Mouse (Mus musculus) monocyte, adult 5-6 weeks (primary cell): ENCODE data around the gene Fbxl18. TPM values are rescaled to one million over a fixed set of nuclear protein-coding genes. Genes with fewer than 3 reads are reported as not detected.
"Not testable (repeated sequence)": the region's sequence is repeated elsewhere in the genome, so short reads cannot be mapped to it uniquely, and the experiment has no call there.

Source experiments
- ATAC-seq: fragments of 153-309, 156-312 bp; replicated peaks from 2 replicates; pipeline ENCODE4 v1.8.0; 2017; ENCODE audit warnings: mild to moderate bottlenecking; ENCODE audit not compliant: low TSS enrichment, insufficient number of reproducible peaks, severe bottlenecking, poor library complexity, low FRiP score
- total RNA-seq: library from RNA; stranded (forward); fragments of 200-1000, 200-491, 200-594 nt; gene quantifications from 3 replicates; pipeline ENCODE4 v1.2.3, GENCODE M21; 2017

Fbxl18 gene
- total RNA-seq, 1 experiment from 2014 or later: 2.3 TPM

GRCm38 (mm10) chr5:142902506-142903314 is 7.5 kb upstream of the Fbxl18 start:
- no peak for ATAC-seq

- ATAC-seq: no peak
Measured at GRCm38 (mm10) chr5:142901846-142902505, 6.8 kb upstream of the Fbxl18 start.

- ATAC-seq: no peak
Measured at GRCm38 (mm10) chr5:142901355-142901802, 6.2 kb upstream of the Fbxl18 start.

- ATAC-seq: no peak
Measured at GRCm38 (mm10) chr5:142900651-142901050, 5.4 kb upstream of the Fbxl18 start.

- ATAC-seq: no peak
Measured at GRCm38 (mm10) chr5:142899932-142900533, 4.8 kb upstream of the Fbxl18 start.

- ATAC-seq: no peak
Measured at GRCm38 (mm10) chr5:142899057-142899601, 3.9 kb upstream of the Fbxl18 start.

GRCm38 (mm10) chr5:142898316-142898715 is 3.1 kb upstream of the Fbxl18 start:
- ATAC-seq: no peak

- no peak for ATAC-seq
Measured at GRCm38 (mm10) chr5:142897568-142898248, 2.5 kb upstream of the Fbxl18 start.

GRCm38 (mm10) chr5:142896713-142897112 is 1.5 kb upstream of the Fbxl18 start:
- ATAC-seq: no peak

GRCm38 (mm10) chr5:142896192-142896591 is 971 bp upstream of the Fbxl18 start:
- no peak for ATAC-seq

GRCm38 (mm10) chr5:142891396-142891795 is 3.8 kb downstream of the Fbxl18 start:
- no peak for ATAC-seq

- ATAC-seq: not testable (repeated sequence)
Measured at GRCm38 (mm10) chr5:142887533-142887932, 7.7 kb downstream of the Fbxl18 start.

GRCm38 (mm10) chr5:142886761-142887160 is 8.5 kb downstream of the Fbxl18 start:
- ATAC-seq: no peak

- ATAC-seq: no peak
Measured at GRCm38 (mm10) chr5:142886181-142886580, 9.0 kb downstream of the Fbxl18 start.

- ATAC-seq: no peak
Measured at GRCm38 (mm10) chr5:142882471-142882870, 12.8 kb downstream of the Fbxl18 start.

- ATAC-seq: no peak
Measured at GRCm38 (mm10) chr5:142881936-142882335, 13.3 kb downstream of the Fbxl18 start.

- no peak for ATAC-seq
Measured at GRCm38 (mm10) chr5:142880806-142881516, 14.3 kb downstream of the Fbxl18 start.

GRCm38 (mm10) chr5:142880246-142880645 is 15.0 kb downstream of the Fbxl18 start:
- no peak for ATAC-seq
